Mouse (Mus musculus) gastrocnemius, postnatal 25 days (tissue): ENCODE measurements around the gene Myh14. TPM values are rescaled to one million over a fixed set of nuclear protein-coding genes. Genes with fewer than 3 reads are reported as not detected.

Experiments used
- DNase-seq: peaks from one replicate; pipeline ENCODE4 v3.0.0; 2022
- total RNA-seq, 2 experiments: library from RNA; stranded (reverse); gene quantifications; 1 replicate in 1 of 2; 2 replicates in 1 of 2; pipeline ENCODE4 v1.2.3; 2021

The Myh14 gene
- total RNA-seq, 2 experiments from 2014 or later, result 23.0 to 24.7 TPM

DNA sequence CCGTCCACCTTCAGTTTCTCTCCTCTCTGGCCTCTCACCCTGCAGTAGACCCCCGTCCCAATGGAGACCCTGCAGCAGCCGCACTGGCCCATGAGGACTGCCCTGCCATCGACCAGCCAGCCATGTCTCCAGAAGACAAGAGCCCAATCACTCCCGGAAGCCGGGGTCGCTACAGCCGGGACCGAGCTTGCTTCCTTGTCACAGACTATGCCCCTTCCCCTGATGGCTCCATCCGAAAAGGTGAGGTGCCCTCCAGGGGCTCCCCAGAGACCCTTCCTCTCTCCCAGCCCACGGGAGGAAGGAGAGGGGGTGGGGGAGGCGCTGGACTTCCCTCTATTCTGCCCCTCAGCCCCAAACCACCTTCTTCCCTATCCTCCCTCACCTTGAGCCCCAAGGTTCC lies 72.3 kb downstream of the Myh14 start:
- no peak for DNase-seq

DNA sequence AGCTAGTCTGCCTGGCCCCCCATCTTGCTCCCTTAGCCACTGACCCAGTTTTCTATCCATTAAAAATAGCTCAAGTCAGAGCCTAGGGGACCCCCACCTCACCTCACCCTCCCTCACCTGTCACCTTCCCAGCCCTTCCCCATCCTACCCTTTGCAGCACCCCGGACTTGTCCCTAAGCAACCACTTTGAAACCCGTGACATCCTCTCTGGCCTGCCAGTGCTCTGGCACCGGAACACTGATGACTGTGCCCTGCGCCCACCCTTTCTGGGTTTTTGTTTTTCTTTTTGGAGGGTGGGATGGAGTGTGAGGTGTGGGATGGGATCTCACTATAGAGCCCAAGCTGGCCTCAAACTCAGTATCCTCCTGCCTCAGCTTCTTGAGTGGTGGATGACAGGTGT lies 73.0 kb downstream of the Myh14 start:
- no peak for DNase-seq

DNA sequence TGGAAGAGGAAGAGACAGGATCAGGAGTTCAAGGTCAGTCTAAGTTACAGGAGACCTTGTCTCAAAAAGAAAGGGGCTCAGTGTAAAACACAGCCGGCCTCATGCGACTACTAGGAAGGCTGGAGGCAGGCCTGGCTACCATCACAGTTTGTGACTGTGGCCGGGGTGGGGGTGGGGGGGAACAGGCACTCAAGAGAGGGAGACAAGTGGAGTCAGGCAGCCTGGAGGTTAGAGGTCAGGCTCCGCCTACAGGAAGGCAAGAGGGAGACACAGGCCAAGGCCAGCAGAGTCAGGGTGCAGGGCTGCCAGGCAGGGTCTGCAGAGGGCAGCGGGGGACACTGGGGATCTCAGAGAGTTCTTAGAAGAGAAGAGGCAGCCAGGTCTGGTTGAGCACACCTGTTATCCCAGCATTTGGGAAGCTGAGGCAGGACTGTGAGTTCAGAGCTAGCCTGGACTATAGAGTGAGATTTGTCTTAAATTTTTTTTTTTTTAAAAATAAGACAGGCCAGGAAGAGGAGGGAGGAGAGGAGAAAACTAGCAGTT lies 73.6 kb downstream of the Myh14 start:
- no peak for DNase-seq

DNA sequence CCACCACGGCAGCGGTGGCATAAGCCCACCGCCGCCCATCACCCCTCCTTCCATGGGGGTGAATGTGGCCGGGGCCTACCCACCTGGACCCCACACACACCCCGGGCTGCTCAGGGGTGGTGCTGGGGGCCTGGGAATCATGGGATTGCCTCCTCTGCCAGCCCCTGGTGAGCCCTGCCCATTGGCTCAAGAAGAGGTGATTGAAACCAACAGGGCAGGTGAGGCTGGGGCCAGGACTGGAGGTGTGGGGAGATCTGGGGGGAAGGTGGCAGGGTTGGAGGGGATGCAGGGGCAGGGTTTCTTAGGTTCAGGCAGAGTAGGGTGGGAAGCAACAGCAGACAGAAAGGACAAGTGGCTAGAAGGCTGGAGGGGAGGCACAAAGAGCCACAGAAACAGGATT lies 74.6 kb downstream of the Myh14 start:
- DNase-seq, result no peak

DNA sequence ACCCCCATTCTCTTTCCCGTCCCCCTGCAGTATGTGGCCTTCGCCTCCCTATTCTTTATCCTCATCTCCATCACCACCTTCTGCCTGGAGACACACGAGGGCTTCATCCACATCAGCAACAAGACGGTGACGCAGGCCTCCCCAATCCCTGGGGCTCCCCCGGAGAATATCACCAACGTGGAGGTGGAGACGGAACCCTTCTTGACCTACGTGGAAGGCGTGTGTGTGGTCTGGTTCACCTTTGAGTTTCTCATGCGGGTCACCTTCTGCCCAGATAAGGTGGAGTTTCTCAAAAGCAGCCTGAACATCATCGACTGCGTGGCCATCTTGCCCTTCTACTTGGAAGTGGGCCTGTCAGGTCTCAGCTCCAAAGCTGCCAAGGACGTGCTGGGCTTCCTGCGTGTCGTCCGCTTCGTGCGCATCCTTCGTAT lies 75.5 kb downstream of the Myh14 start:
- DNase-seq, result no peak

DNA sequence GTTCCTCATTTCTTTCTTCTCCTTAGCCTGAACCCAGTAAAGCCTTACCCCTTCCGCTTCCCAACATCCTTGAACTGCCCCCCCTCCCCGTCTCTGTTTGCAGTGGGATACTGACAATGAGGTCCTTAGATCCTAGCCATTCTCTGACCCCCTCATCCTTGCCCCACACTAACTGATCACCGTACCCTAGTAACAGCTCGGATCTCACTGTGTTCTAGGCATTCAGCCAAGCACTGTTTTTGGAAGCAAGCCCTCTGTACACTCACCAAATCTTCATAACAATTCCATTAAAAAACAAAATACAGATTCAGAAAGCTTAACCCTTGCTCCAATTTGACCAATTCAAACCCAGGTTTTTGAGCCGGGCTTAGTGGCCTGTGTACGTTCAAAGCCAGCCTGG lies 76.4 kb downstream of the Myh14 start:
- no peak for DNase-seq

DNA sequence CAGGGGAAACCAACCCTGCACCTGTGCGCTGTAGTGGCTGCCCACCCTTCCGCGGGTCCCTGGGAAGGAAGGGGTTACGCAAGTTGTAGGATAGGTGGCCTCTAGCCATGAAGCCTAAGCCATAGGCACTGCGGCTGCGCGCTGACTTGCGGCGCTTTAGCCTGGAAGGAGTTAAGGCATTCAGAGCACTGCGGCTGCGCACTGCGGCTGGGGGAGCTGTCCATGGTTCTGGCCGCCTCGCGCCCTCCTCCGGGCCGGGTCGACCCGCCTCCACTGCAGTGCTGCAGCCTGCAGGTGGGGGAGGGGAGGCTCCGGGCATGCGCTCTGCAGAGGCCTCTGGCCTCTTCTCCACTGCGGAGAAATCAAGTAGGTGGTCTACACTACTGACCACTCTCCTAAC lies 76.9 kb downstream of the Myh14 start:
- peak; percentile 64 for DNase-seq

DNA sequence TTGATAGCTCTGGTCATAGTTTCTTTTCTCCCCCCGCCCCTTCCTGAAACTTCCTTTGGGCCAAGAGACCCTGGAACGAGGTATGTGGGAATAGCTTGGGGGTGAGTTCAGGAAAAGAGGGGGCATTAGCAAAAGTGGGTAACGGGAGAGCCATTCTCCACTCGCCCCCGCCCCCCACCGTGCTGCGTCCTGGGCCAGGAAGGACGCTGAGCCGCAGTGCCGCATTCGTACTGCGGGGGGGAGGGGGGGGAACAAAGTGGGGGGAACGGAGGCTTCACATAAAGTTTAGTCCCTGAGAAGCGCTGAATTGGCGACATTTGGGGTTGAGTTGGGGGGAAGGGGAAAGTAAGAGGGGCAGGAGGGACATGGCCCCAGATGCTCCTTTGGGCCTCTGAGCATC lies 77.6 kb downstream of the Myh14 start:
- no peak for DNase-seq

DNA sequence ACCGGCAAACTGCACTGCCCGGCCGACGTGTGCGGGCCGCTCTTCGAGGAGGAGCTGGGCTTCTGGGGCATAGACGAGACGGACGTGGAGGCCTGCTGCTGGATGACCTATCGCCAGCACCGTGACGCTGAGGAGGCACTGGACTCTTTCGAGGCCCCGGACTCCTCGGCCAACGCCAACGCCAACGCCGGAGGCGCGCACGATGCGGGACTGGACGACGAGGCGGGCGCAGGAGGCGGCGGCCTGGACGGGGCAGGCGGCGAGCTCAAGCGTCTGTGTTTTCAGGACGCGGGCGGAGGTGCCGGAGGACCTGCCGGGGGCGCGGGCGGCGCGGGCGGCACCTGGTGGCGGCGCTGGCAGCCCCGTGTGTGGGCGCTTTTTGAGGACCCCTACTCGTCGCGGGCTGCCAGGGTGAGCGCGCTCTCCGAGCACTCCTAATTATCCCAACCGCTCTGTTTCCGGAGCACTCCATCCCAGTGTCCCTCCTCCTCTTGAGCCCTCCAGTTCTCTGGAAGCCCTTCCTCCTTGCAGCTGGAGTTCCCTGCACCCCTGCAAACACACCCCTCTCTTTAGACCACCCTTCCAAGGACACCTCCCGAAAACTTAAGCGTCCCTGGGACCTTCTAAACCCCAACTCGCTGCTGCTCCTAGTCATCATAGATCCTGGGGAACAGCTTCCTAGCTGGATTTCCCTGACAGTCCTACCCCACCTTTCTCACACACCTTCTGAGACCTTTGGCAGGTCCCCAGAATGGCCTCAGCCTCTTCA lies 79.1 kb downstream of the Myh14 start:
- DNase-seq, result no peak

DNA sequence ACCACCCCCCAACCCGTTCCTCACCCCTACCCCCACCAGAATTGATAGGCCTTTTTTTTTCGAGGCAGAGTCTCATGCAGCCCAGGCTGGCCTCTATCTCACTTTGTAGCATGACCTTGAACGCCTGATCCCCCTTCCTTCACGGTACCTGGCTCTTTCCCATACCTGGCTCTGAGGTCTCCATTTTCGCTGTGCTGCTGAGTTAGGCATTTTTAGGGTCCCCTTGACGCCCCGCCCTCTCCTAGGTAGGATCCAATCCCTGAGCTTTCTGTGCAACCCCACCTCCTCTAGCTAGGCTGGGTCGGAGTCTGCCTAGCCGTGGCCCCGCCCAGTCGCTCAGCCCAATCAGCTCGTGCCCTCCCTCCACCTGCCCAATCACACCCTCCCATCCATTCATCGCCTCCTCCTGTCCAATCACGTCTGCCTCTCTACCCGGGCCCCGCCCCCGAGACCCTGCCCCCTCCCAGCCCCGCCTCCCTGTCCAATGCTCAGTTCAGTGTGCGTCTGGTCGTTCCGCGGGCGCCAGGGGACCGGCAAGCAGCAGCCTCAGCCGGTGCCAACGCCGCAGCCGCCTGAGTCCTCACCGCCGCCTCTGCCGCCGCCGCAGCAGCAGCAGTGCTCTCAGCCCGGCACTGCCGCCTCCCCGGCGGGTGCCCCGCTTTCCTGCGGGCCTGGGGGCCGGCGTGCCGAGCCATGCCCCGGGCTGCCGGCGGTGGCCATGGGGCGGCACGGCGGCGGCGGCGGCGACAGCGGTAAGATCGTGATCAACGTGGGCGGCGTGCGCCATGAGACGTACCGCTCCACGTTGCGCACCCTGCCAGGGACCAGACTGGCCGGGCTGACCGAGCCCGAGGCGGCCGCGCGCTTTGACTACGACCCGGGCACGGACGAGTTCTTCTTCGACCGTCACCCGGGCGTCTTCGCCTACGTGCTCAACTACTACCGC lies 80.0 kb downstream of the Myh14 start, which contains the start of gene Kcnc3:
Gene Kcnc3 (plus strand): TSS at position 263 of the 946 bp plus-strand sequence.
- DNase-seq, result peak; percentile 91

DNA sequence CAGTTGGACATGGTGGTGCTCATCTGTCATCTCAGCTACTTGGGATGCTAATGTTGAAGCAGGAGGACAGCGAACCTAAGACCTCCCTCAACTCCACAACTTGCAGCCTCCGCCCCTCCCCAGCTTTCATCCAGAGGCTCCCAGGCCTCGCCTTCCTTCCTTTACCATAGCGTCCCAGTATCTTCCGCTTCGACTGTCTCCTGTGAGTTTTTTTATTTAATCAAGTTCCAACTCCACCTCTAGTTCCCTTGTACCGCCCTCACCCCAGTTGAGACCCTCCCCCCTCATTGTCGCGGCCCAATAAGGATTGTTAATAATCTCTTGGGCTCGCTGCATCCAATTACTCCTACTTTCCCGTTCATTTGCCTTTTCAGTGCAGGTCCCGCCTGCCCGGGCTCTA lies 80.7 kb downstream of the Myh14 start:
- no peak for DNase-seq

DNA sequence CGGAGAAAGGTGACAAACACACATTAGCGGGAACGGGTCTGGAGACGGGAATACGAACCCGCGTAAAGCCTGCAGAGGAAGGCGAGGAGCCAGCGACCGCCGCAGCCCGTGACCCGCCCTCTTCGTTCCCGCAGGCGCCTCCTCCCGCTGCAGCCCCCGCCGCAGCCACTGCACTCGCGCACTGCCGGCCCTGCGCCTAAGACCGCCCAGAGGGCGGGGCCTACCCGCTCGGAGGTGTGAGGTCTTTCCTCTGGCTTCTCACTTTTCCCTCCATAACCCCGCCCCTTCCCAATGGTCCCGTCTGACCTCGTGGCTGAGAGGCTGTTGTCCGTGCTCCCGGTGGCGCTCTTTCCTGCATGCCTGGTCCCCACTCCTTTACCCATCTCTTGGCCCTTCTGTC lies 81.5 kb downstream of the Myh14 start:
- DNase-seq, result peak; percentile 76

DNA sequence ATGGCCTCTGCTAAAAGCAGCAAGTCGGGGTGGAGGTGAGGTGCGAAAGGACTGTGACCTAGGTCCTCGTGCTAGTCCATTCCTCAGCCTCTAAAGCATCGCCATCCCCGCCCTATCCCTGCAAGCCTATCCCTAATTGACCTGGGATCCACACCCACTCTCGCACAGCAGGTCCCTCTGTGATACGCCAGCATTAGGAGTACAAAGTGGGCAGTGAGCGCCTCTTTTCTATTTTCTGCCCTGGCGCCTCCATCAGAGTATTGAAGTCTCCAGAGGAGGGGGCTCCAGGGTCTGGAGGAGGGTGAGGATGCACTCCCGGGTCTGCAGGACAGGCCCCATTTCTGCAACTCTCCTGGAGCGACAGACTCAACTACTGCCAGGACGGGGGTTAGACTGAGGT lies 82.3 kb downstream of the Myh14 start:
- DNase-seq, result no peak

DNA sequence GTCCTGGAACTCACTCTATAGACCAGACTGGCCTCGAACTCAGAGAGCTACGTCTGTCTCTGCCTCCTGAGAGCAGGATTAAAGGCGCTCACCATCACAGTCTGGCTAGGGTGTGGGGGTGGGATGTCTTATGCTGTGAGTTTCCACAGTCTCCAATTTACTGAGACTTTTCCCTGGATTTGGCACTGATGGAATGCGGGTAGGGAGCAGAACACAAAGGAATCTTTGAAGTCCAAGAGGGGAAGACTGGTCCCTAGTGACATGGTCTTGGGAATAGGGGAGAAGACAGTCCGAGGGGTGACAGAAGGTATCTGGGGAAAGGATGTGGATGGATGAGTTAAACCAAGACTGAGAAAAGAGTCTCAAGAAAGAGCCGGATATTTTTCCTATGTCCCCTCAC lies 83.0 kb downstream of the Myh14 start:
- DNase-seq, result no peak

DNA sequence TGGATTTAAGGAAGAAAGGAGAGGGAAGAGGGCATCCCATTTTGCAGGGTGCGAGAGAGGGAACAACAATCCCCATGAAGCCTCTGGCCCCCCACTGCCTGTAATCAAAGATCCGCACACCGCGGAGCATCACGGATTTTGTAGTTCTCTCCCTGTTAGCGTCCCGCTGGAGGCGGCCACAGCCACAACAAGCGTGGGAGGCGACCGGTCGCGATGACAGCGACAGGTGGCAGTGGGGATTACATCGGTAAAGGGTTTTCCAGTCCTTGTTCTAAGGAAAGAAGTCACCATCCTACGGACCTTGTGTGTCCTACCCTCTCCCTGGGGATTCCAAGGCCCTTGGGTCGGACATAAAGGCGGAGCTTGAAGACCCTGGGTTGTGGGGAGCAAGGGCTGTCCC lies 83.7 kb downstream of the Myh14 start:
- no peak for DNase-seq

DNA sequence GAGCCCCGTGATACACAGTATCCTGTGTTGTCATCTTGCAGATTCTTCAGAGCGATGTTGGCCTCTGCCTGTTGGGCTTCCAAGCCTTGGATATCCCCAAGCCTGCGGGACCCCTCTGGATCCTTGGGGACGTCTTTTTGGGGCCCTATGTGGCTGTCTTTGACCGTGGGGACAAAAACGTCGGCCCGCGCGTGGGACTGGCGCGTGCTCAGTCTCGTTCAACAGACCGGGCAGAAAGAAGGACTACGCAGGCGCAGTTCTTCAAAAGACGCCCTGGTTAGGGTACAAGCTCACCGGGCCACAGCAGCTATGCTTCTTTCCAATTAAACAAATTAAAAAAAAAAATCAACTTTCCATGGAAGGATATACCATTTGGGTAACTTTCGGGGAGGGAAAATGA lies 84.1 kb downstream of the Myh14 start:
- no peak for DNase-seq

DNA sequence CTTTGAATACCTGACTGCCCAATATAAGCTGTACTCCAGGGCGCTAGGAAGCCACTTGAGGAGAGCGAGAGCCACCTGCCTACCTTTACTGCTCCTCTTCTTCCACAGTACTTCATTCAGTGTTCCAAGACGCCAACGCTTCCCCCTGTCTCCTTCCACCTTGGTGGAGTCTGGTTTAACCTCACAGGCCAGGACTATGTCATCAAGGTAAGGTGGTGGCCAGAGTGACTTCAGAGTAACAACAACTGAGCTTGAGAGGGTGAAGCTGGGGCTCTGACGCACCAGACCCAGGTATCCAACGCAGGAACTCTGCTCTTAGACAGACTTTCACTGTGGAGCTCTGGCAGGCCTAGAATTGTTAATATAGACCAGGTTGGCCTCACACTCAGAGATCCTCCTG lies 85.0 kb downstream of the Myh14 start:
- no peak for DNase-seq

DNA sequence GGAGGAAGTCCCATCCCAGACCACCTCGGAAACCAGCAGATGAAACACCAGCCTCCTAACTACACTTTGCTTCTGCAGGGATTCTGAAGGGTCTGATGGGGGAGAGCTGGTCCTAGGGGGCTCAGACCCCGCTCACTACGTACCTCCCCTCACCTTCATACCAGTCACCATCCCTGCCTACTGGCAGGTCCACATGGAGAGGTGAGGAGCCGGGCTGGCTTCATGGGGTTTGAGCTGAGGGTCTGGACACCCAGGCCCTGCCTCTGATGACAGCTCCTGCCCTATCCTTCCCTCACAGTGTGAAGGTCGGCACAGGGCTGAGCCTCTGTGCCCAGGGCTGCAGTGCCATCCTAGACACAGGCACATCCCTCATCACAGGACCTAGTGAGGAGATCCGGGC lies 85.7 kb downstream of the Myh14 start:
- DNase-seq, result no peak

DNA sequence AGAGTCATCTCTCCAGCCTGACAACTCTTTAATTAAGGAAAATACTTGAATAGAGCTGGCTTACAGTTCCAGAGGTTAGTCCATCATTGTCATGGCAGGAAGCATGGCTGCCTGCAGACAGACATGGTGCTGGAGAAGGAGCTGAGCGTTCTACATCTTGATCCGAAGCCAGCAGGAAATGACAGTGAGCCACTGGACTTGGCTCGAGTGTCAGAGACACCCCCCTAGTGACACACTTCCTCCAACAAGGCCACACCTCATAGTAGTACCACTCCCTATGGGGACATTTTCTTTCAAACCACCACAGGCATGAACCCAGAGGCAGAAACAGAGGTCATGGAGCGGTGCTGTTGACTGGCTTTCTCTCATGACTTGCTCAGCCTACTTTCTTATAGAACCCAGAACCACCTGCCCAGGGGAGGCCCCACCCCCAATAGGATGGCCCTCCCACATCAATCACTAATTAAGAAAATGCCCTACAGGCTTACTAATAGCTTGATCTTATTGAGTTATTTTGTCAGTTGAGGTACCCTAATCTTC lies 86.3 kb downstream of the Myh14 start:
- no peak for DNase-seq

DNA sequence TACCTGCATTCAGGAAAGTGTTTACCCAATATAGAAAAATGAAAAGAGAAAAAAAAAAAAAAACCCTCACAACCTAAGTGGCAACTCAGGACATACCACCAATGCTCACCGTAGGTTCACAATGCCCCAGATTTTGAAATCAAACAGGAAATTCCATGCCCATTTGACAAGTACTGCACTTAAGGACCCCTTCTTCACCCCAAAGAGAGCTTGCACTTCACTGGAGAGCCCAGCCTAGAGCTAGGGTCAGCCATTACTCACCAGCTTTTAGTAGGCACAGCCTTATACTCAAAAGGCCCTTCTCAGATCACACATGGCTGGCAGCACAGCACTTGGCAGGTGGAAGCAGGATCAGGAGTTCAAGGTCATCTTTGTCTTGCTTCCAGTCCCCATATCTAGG lies 87.5 kb downstream of the Myh14 start:
- no peak for DNase-seq

DNA sequence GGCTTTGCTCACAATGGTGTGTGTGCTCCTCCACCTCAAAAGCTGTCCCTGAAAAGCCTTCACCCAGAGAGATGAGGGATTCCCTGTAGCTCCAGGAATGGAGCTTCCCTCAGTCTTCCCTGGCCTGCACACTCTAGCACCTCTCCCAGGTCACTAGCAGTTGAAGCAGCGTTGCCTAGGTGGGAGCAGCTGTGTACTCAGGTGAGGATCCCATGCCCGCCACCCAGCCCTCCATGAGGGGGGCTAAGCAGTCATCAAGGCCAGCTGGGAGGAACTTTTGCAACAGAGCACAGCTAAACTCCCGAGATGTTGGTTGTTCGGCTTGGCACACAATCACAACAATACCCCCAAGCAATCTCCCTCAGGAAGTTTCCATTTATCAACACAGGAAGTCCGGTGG lies 87.9 kb downstream of the Myh14 start:
- DNase-seq, result no peak

DNA sequence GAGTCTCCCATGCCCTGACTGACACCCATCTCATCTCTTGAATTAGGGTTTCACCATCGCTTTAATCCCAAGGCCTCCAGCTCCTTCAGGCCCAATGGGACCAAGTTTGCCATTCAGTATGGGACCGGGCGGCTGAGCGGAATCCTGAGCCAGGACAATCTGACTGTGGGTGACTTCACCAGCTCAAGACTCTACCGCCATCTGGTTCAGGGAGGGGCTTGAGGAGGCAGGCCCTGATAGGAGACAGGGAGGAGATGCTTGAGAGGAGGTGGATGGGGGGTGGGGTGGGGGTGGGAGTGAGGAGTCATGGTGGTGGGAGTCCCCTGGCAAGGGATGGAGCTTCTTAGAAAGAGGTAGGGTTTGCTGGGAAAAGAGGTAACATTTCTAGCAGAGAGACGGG lies 89.0 kb downstream of the Myh14 start:
- DNase-seq, result no peak

DNA sequence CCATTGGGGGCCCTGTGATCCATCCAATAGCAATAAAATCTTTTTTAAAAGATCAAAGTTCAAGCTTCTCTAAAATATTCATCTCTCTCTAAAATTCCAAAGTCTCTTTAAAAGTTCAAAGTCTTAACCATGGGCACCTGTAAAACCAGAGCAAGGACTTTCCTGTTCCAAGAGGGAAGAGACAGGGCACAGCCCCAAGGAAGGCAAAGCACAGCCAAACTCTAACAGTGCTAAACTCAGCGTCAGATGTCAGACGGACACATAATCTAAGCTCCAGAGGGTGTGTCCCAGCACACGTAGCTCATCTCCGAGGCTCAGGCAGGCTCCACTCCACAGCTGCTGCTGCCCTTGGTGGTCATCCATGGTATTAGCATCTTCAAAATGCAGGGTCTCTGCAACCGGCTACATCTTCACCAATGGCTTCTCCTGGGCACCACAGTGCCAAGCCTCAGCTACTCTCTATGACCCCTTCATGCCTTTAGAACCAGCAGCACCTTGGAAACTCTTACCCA lies 94.3 kb downstream of the Myh14 start:
- no peak for DNase-seq
